Mouse (Mus musculus): ENCODE measurements around the gene Olfr20.
"Not testable (repeated sequence)": the region's sequence is repeated elsewhere in the genome, so short reads cannot be mapped to it uniquely, and the experiment has no call there.

Olfr20 gene

DNA sequence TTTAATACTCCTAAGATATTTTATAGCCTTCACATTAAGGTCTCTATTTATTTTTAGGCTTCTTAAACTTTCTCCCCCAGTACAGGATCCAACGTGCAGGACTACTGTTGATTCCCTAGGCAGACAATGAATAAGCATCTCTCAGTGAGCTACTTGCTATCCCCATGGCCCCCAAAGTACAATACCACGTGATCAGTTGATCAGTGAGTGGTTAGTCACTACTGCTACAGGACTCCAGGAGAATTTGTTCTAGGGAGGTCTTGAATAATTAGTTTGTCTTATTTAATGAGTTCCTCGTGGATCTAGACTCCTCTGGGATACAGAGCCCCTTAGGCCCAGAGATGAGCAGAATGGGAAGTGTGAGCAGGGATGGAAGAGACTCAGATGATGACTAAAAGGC is at the start of gene Olfr20:
Gene Olfr20, plus strand, starts transcription at position 301 of the 400 bp plus-strand sequence.
- DNase-seq = no peak

DNA sequence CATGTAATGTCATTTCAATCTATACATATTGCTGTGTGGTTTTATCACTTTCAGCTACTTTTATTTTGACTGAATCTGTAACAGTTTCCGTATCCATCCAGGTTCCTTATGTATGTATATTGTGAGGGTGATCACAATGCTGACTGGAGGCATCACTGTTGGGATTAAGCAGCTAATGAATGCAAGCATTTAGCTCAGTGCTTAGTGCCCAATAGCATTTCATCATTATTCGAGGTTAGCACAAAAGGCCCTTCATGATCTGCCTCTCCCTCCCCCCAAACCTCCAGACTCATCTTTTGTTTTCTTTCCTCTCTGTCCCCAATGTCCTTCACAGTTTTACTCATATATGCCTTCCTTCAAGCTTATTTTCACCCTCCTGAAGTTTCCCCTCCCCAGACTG is 47.5 kb upstream of the Olfr20 start:
- no peak for DNase-seq

DNA sequence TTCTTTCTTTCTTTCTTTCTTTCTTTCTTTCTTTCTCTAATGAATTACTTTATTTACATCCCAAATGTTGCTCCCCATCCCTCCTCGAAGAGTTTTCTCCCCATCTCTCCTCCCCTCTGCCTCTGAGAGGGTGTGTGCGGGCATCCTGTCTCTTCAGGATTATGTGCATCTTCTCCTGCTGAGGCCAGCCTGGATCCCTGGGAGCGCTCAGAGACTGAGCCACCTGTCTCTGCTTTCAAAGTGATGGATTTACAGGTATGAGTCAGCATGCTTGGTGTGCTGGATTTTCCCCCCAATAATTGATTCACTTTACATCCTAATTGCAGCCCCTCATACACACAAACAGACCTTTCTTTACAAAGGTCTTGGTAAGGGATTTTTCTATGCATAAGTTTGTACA is 34.6 kb upstream of the Olfr20 start:
- no peak for DNase-seq

DNA sequence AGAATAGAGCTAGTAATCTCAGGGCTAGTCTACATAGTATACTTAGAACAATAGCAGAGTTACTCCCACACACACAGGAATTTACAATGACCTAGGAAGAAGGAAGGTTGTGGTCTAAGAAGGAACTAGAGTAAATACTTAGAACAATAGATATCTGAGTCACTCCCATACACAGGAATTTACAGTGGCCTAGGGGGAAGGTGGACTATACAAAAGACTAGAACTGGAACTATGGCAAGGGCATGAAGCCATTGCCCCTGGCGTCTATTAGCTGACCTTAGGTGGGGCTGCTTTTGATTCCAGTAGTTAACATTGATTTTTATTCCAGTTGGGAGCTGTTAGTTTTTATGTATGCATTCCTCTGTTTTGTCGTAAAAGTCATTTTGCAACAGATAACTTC is 32.0 kb upstream of the Olfr20 start:
- DNase-seq = not testable (repeated sequence)

DNA sequence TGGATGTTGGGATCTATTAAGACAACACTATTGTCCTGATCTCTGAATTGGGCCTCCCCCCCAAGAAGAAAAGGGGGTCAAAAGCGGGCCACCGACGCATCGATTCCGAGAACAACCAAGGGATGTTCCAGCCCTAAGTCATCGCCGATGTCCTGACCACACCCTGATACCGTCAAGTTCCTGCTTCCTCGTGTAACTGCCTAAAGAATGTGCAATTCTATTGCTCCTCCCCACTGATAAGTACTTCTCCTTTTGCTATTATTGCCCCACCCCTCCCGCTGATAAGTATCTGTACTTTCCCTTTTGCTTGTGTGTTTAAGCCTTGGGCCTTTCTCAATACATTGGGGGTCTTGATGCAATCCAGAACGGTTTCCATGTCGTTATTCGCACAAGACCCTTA is 29.5 kb upstream of the Olfr20 start:
- not testable (repeated sequence) for DNase-seq

DNA sequence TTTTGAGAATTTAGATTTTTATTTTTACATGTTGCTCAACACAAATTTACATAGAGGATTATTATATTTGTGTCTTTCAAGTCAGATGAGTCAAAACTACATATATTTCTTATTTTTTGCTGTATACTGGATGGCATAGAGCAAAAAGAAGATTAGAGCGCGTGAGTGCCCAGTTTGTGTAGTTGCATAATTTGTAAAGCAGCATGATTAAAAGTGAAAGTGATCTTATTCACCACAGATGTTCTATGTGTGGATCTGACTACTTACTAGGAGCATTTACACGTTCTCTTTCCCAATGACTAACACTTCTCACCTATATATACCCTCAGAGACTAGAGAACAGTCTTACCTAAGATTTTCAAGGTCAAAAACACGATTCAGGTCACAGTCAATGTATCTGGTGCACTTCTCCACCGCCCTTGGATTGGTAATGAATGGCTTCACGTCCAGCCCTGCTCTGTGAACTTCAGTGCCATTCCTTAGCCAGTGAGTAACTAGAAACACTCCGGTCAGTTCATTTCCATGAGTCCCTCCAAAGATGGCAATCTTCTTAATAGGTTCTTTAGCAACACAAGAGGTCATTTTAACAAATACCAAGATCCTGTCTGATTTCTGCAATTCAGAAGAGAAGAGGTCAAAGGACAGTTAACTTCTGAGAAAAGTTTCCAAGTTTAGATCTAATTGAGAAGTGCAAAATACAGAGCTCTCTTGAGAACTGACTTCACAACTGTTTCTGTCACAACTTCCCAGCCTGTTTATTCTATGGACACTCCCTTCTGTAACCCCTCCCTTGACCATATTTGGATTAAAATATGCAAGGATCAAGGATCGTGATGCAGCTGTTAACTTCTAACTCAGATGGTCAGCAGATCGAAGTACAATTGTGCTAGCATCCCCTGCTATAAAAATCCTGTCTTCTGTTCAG is 26.4 kb upstream of the Olfr20 start:
- DNase-seq = peak in 1 of 2 experiments; percentile 29

DNA sequence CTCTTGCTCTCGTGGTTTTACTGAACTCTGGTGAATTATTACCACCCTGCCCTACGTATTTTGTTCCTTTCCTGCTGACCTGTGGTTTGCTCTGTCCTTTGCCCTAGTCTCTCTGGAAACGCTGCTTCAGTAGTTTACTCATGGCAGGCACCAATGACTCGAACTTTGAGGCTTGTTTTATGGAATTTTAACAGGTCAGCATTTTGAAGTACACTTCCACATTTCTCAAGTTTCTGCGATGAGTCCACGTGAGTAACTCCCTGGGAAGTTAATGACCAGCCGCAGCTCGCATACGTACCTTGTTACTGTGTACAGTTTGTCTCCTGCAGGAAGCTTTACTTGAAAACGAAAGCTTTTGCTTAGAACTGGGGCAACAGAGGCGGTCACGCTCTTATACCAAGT is 24.1 kb upstream of the Olfr20 start:
- peak; percentile 74 to 89 for DNase-seq

DNA sequence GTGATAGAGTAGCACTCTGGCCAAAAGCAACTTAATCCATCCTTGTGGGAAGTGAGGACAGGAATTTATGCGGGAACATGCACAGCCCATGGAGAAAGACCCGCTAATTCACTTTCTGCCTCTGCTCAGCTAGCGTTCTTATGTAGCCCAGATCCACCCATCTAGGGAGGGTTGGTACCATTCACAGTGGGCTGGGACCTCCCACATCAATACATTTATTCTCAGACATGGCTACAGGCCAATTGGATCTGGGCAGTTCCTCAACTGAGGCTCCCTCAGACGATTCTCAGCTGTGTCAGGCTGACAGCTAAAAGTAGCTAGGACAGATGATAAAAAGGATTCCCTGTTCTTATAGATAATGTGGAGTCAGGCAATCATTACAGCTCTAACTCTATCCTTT is 23.2 kb upstream of the Olfr20 start:
- DNase-seq = no peak

DNA sequence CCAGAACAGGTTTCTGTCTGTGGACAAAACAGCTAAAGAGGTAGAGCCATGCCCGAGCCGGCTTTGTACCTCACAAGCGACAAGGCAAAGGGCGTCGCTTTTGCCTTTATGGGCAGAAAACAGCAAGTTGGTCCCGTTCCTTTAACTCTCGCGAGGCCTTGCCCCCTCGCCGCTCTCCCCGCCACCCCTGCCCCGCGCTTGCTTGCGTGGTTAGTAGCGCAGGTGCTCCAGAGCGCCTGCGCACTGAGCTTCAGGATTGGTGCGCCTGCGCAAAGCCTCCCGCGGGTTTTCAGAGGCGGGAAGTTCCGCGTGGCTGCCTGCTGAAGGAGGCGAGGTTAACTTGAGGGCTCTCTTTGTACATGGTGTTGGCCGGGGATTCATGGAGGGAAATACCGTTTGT is 21.1 kb upstream of the Olfr20 start, which contains the start of the genes Aspa, Gm49340 and Spata22:
Gene Aspa, minus strand, starts transcription at position 155 of the 400 bp plus-strand sequence.
Gene Gm49340, plus strand, starts transcription at position 300 of the 400 bp plus-strand sequence.
Gene Spata22, plus strand, starts transcription at position 300 of the 400 bp plus-strand sequence.
- DNase-seq = no peak

DNA sequence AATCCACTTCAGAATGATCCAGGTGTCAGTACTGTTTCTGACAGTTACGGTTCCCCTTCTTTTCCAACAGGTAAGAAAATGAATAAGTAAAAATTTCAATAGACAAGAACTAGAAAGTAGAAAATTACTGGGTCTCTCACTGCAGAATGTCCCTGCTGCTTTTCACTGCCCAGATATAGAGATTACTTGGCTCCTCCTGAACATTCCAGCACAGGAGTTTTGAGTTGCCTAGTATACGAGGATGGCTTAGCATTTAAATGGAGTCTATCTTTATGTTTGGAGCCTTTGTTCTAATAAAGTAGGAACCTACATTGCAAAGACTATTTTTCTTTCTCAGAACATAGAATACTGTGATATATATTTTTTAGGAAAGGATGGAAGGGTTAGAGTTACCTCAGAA is 17.2 kb upstream of the Olfr20 start:
- DNase-seq = no peak

DNA sequence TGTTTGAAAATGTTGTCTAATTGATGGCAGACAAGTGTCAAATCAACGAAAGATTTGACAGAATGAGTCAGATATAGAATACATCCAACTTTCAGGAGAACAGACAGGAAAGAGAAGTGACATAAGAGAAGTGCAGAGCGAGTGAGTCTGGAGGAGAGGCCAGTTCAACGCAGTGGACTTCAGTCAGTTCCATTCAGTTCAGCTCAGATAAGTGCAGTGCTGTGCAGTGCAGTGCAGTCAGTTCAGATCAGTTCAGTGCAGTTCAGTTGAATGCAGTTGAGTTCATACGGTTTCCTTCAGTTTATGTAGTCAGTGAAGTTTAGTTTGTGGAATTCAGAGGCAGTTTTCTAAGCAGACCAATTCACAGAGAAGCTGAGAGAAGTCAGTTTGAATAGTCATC is 13.7 kb upstream of the Olfr20 start:
- no peak for DNase-seq

DNA sequence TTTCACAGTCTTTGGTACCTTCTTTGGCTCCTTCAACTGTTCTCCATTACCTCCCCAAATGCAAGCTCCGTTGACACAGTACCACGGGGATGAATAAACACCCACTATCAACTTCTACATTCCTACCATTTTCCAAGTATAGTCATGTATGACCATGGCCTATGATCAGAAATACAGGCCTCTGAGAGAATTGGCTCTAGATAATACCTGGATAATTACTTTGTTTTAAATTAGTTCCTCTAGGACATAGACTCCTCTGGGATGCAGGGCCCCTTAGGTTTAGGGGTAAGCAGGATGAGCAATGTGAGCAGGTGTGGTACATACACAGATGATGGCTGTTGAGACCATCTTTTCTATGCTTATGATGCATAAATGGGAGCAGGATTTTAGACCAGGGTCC is 20.4 kb downstream of the Olfr20 start, which contains the start of gene Olfr376:
Gene Olfr376, plus strand, starts transcription at position 301 of the 400 bp plus-strand sequence.
- DNase-seq = no peak

DNA sequence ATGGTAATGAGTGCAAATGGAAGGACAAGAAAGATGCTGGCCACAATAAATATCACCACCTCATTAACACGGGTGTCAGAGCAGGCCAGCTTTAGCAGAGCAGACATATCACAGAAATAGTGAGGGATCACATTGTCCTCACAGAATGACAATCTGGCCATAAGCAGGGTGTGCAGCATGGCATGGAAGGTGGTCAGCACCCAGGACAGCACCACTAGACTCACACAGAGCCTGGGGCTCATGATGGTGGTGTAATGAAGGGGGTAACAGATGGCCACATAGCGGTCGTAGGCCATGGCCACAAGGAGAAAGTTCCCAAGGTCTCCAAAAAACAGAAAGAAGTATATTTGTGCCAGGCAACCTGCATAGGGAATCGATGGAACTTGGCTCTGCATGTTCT is 44.8 kb downstream of the Olfr20 start:
- DNase-seq = no peak

DNA sequence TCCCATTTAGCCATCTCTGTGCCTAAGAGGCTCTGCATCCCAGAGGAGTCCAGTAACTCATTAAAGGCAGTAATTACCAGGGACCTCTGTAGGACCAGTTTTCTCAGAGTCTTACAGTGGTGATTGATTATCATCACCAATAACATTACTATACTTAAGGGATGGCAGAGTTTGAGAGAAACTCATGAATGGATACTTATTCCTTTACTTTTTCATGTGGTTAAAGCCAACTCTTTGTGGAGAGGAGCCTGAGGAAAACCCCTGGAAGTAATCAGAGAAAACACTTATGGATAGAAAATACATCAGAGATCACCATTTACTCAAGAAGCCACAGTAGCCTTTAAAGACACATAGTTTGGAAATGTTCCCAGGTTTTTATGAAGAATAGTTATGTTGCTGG is 48.9 kb downstream of the Olfr20 start, which contains the start of gene Olfr1:
Gene Olfr1, minus strand, starts transcription at position 101 of the 400 bp plus-strand sequence.
- DNase-seq = no peak
